Mouse (Mus musculus): ENCODE results near the gene Setd3. TPM values are rescaled to one million over a fixed set of nuclear protein-coding genes. Genes with fewer than 3 reads are reported as not detected.

Setd3 gene
- total and polyA plus RNA-seq, 2 experiments: 17.6 to 70.4 TPM

GRCm38 (mm10) chr12:108221712-108222111 is 42.6 kb upstream of the Setd3 start:
- Histone ChIP-seq H3K27me3 (ENCODE audit: control insufficient read depth, insufficient read depth, low read length) (no peaks in the 10 kb centered on the region), H3K27ac (replicated peaks; ENCODE audit: insufficient read depth, low read depth, low read length) (no peak overlapping the region), H3K79me2 (ENCODE audit: control insufficient read depth, insufficient read depth, low read length) (peaks cover 26% of the 10 kb centered on the region), H3K4me1 (ENCODE audit: control insufficient read depth, insufficient read depth, low read length) (no peaks in the 10 kb centered on the region), H3K4me3 (ENCODE audit: insufficient read depth, low read depth, low read length) (no peak overlapping the region), H3K9ac (ENCODE audit: low read depth, low read length) (no peak overlapping the region), H3K36me3 (ENCODE audit: control insufficient read depth, insufficient read depth, low read length) (no peaks in the 10 kb centered on the region)
- TF ChIP-seq CTCF (IDR thresholded peaks at IDR 0.05; ENCODE audit: low read depth, low read length) (no peak), POLR2A (IDR thresholded peaks at IDR 0.05; ENCODE audit: extremely low read depth, insufficient read depth, low read length) (no peak)
- DNase-seq (ENCODE audit: extremely low read depth, low read depth, low spot score): no peak
- 88% methylated on average over 7 of the region's 7 CpGs for WGBS

GRCm38 (mm10) chr12:108221206-108221605 is 42.1 kb upstream of the Setd3 start:
- TF ChIP-seq CTCF (IDR thresholded peaks at IDR 0.05; ENCODE audit: low read depth, low read length): 0 out of 2 replicates have a peak, but pooled peaks have one; percentile 1
- no peak for TF ChIP-seq POLR2A (IDR thresholded peaks at IDR 0.05; ENCODE audit: extremely low read depth, insufficient read depth, low read length)
- no peak overlapping the region for H3K9ac ChIP-seq (ENCODE audit: low read depth, low read length)
- no peak overlapping the region for H3K27ac ChIP-seq (replicated peaks; ENCODE audit: insufficient read depth, low read depth, low read length)
- H3K4me1 ChIP-seq (ENCODE audit: control insufficient read depth, insufficient read depth, low read length): no peaks in the 10 kb centered on the region
- peaks cover 21% of the 10 kb centered on the region for H3K79me2 ChIP-seq (ENCODE audit: control insufficient read depth, insufficient read depth, low read length)
- H3K4me3 ChIP-seq (ENCODE audit: insufficient read depth, low read depth, low read length): no peak overlapping the region
- no peaks in the 10 kb centered on the region for H3K27me3 ChIP-seq (ENCODE audit: control insufficient read depth, insufficient read depth, low read length)
- H3K36me3 ChIP-seq (ENCODE audit: control insufficient read depth, insufficient read depth, low read length): no peaks in the 10 kb centered on the region
- no peak for DNase-seq (ENCODE audit: extremely low read depth, low read depth, low spot score)
- 68% methylated on average over 10 of the region's 10 CpGs for WGBS

- TF ChIP-seq CTCF (IDR thresholded peaks at IDR 0.05; ENCODE audit: low read depth, low read length): no peak
- no peak for TF ChIP-seq POLR2A (IDR thresholded peaks at IDR 0.05; ENCODE audit: extremely low read depth, insufficient read depth, low read length)
- H3K9ac ChIP-seq (ENCODE audit: low read depth, low read length): no peak overlapping the region
- H3K79me2 ChIP-seq (ENCODE audit: control insufficient read depth, insufficient read depth, low read length): peaks cover 15% of the 10 kb centered on the region; the same call in 1 of the 2 replicates
- no peak overlapping the region for H3K27ac ChIP-seq (replicated peaks; ENCODE audit: insufficient read depth, low read depth, low read length)
- 94% methylated on average over 12 of the region's 12 CpGs for WGBS
- no peaks in the 10 kb centered on the region for H3K4me1 ChIP-seq (ENCODE audit: control insufficient read depth, insufficient read depth, low read length)
- H3K36me3 ChIP-seq (ENCODE audit: control insufficient read depth, insufficient read depth, low read length): no peaks in the 10 kb centered on the region
- no peak overlapping the region for H3K4me3 ChIP-seq (ENCODE audit: insufficient read depth, low read depth, low read length)
- DNase-seq (ENCODE audit: extremely low read depth, low read depth, low spot score): no peak
- no peaks in the 10 kb centered on the region for H3K27me3 ChIP-seq (ENCODE audit: control insufficient read depth, insufficient read depth, low read length)
These were observed 41.5 kb upstream of the Setd3 start for GRCm38 (mm10) chr12:108220621-108221020.

- no peak for DNase-seq (ENCODE audit: extremely low read depth, low read depth, low spot score)
- no peak overlapping the region for H3K4me3 ChIP-seq (ENCODE audit: insufficient read depth, low read depth, low read length)
- WGBS: 86% methylated on average over 21 of the region's 21 CpGs
- no peak for TF ChIP-seq POLR2A (IDR thresholded peaks at IDR 0.05; ENCODE audit: extremely low read depth, insufficient read depth, low read length)
- no peak for TF ChIP-seq CTCF (IDR thresholded peaks at IDR 0.05; ENCODE audit: low read depth, low read length)
- no peaks in the 10 kb centered on the region for H3K27me3 ChIP-seq (ENCODE audit: control insufficient read depth, insufficient read depth, low read length)
- H3K79me2 ChIP-seq (ENCODE audit: control insufficient read depth, insufficient read depth, low read length): peaks cover 15% of the 10 kb centered on the region; the same call in 1 of the 2 replicates
- no peak overlapping the region for H3K9ac ChIP-seq (ENCODE audit: low read depth, low read length)
- no peak overlapping the region for H3K27ac ChIP-seq (replicated peaks; ENCODE audit: insufficient read depth, low read depth, low read length)
- H3K36me3 ChIP-seq (ENCODE audit: control insufficient read depth, insufficient read depth, low read length): no peaks in the 10 kb centered on the region
- H3K4me1 ChIP-seq (ENCODE audit: control insufficient read depth, insufficient read depth, low read length): no peaks in the 10 kb centered on the region
These were observed 40.9 kb upstream of the Setd3 start for GRCm38 (mm10) chr12:108219825-108220616.

- no peak overlapping the region for H3K27ac ChIP-seq (replicated peaks; ENCODE audit: insufficient read depth, low read depth, low read length)
- TF ChIP-seq CTCF (IDR thresholded peaks at IDR 0.05; ENCODE audit: low read depth, low read length): no peak
- no peak for TF ChIP-seq POLR2A (IDR thresholded peaks at IDR 0.05; ENCODE audit: extremely low read depth, insufficient read depth, low read length)
- WGBS: 74% methylated on average over 15 of the region's 15 CpGs
- no peak overlapping the region for H3K4me3 ChIP-seq (ENCODE audit: insufficient read depth, low read depth, low read length)
- DNase-seq (ENCODE audit: extremely low read depth, low read depth, low spot score): no peak
- no peaks in the 10 kb centered on the region for H3K36me3 ChIP-seq (ENCODE audit: control insufficient read depth, insufficient read depth, low read length)
- H3K4me1 ChIP-seq (ENCODE audit: control insufficient read depth, insufficient read depth, low read length): no peaks in the 10 kb centered on the region
- no peak overlapping the region for H3K9ac ChIP-seq (ENCODE audit: low read depth, low read length)
- peaks cover 13% of the 10 kb centered on the region; the same call in 1 of the 2 replicates for H3K79me2 ChIP-seq (ENCODE audit: control insufficient read depth, insufficient read depth, low read length)
- no peaks in the 10 kb centered on the region for H3K27me3 ChIP-seq (ENCODE audit: control insufficient read depth, insufficient read depth, low read length)
These were observed 40.0 kb upstream of the Setd3 start for GRCm38 (mm10) chr12:108219163-108219562.

GRCm38 (mm10) chr12:108217572-108217971 is 38.5 kb upstream of the Setd3 start:
- H3K4me3 ChIP-seq (ENCODE audit: insufficient read depth, low read depth, low read length): no peak overlapping the region
- no peak overlapping the region for H3K9ac ChIP-seq (ENCODE audit: low read depth, low read length)
- no peak for DNase-seq (ENCODE audit: extremely low read depth, low read depth, low spot score)
- H3K27ac ChIP-seq (replicated peaks; ENCODE audit: insufficient read depth, low read depth, low read length): no peak overlapping the region
- H3K79me2 ChIP-seq (ENCODE audit: control insufficient read depth, insufficient read depth, low read length): peaks cover 8% of the 10 kb centered on the region; the same call in 1 of the 2 replicates
- no peaks in the 10 kb centered on the region for H3K4me1 ChIP-seq (ENCODE audit: control insufficient read depth, insufficient read depth, low read length)
- TF ChIP-seq CTCF (IDR thresholded peaks at IDR 0.05; ENCODE audit: low read depth, low read length) (peak; percentile 77), POLR2A (IDR thresholded peaks at IDR 0.05; ENCODE audit: extremely low read depth, insufficient read depth, low read length) (no peak)
- H3K36me3 ChIP-seq (ENCODE audit: control insufficient read depth, insufficient read depth, low read length): no peaks in the 10 kb centered on the region
- H3K27me3 ChIP-seq (ENCODE audit: control insufficient read depth, insufficient read depth, low read length): no peaks in the 10 kb centered on the region
- WGBS: 56% methylated on average over 5 of the region's 5 CpGs

Data from liver, adult 2 months (tissue).